Mouse (Mus musculus) intestine, embryonic 15.5 days (tissue): ENCODE data around the gene Tmf1. TPM values are rescaled to one million over a fixed set of nuclear protein-coding genes. Genes with fewer than 3 reads are reported as not detected.

Source experiments
- ATAC-seq: fragments of 200-750 bp; cut with Nextera tagmentation; 2 replicates; pipeline ENCODE4 v1.8.0; 2017; ENCODE audit warnings: moderate TSS enrichment, moderate library complexity
- H3K27ac ChIP-seq: fragments of 300-500 bp; sonication (generic); 2 replicates; pipeline ENCODE4 v1.5.1; 2015; ENCODE audit warnings: mild to moderate bottlenecking, inconsistent platforms
- H3K27me3 ChIP-seq: fragments of 300-500 bp; sonication (generic); replicated peaks from 2 replicates; pipeline ENCODE4 v1.6.1; 2015; ENCODE audit warnings: inconsistent platforms
- H3K36me3 ChIP-seq: fragments of 300-500 bp; sonication (generic); 2 replicates; pipeline ENCODE4 v1.6.1; 2015; ENCODE audit warnings: inconsistent platforms
- H3K4me1 ChIP-seq: fragments of 300-500 bp; sonication (generic); replicated peaks from 2 replicates; pipeline ENCODE4 v1.6.1; 2015; ENCODE audit warnings: inconsistent platforms
- H3K4me2 ChIP-seq: fragments of 300-500 bp; sonication (generic); replicated peaks from 2 replicates; pipeline ENCODE4 v1.6.1; 2015; ENCODE audit warnings: mild to moderate bottlenecking, inconsistent platforms
- H3K4me3 ChIP-seq: fragments of 300-500 bp; sonication (generic); replicated peaks from 2 replicates; pipeline ENCODE4 v1.5.1; 2015; ENCODE audit warnings: inconsistent platforms
- H3K9ac ChIP-seq: fragments of 300-500 bp; sonication (generic); 2 replicates; pipeline ENCODE4 v1.6.1; 2015; ENCODE audit warnings: inconsistent platforms
- H3K9me3 ChIP-seq: fragments of 300-500 bp; sonication (generic); 2 replicates; pipeline ENCODE4 v1.6.1; 2016; ENCODE audit warnings: inconsistent platforms
- WGBS: fragments of 180-500 bp; shearing (Covaris S2); methylation state at CpG from one replicate; pipeline ENCODE4 v1.1.7; 2015; 5-methylcytosine and 5-hydroxymethylcytosine counted together
- polyA plus RNA-seq: library from polyadenylated mRNA; unstranded; fragments of >200 nt; fragmentation: Nextera tagmentation; extraction: Ambion mirVana; gene quantifications from 2 replicates; pipeline ENCODE4 v1.2.1, GENCODE M21; 2015

Tmf1 gene
- polyA plus RNA-seq, 1 experiment from 2014 or later, result 37.6 TPM

GRCm38 (mm10) chr6:97175716-97176115 lies 3.2 kb downstream of the Tmf1 start:
- H3K27me3 ChIP-seq, result no peaks in the 10 kb centered on the region
- H3K4me1 ChIP-seq, result 0 out of 2 replicates have a peak, but pooled peaks cover 6% of the 10 kb centered on the region
- H3K27ac ChIP-seq, result no peak overlapping the region
- no peak overlapping the region for H3K9ac ChIP-seq
- peaks cover 9% of the 10 kb centered on the region; the same call in 1 of the 2 replicates for H3K36me3 ChIP-seq
- no peak for ATAC-seq
- 76% methylated on average over 11 of the region's 11 CpGs for WGBS
- H3K9me3 ChIP-seq, result no peaks in the 10 kb centered on the region
- H3K4me3 ChIP-seq, result no peak overlapping the region
- no peak overlapping the region for H3K4me2 ChIP-seq

DNA sequence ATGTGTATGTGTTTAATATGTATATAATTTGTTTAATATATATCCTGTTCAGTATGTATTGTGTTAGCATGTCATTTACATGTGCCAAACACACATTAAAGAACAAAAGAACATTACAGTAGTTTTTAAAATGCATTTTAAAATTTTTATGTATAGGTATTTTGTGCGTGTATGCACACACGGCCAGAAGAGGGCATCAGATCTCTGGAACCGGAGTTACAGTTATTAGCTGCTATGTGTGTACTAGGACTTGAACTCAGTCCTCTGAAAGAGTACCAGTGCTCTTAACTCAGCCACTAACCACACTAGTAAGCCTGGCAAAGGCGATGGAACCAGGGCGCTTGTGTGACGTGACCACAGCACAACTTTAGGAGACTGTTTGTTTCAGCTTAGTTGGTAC lies 28.8 kb downstream of the Tmf1 start:
- H3K27me3 ChIP-seq, result no peaks in the 10 kb centered on the region
- no peak overlapping the region for H3K4me2 ChIP-seq
- no peaks in the 10 kb centered on the region for H3K9me3 ChIP-seq
- WGBS, result 83% methylated on average over 6 of the region's 6 CpGs
- ATAC-seq, result no peak
- H3K36me3 ChIP-seq, result no peaks in the 10 kb centered on the region
- H3K9ac ChIP-seq, result no peak overlapping the region
- peaks cover 18% of the 10 kb centered on the region for H3K4me1 ChIP-seq
- no peak overlapping the region for H3K4me3 ChIP-seq
- no peak overlapping the region for H3K27ac ChIP-seq

DNA sequence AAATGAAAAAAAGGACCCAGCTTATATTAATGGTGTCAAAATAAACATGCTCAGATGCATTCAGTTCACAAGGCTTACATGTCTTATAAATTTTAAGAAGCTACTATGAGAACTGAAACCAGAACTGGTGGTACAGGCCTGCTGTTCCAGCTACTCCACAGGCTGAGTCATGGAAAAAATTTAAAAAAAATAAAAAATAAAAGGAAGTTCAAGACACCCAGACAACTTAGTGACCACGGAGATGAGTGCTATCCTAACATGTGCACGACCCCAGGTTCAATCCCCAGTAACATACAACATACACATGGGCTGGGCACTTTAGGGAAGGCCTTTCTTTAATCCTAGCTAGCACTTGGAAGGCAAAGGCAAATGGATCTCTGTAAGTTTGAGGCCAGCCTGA lies 29.2 kb downstream of the Tmf1 start:
- Histone ChIP-seq H3K4me3 (no peak overlapping the region), H3K4me1 (peaks cover 18% of the 10 kb centered on the region), H3K36me3 (no peaks in the 10 kb centered on the region), H3K9ac (no peak overlapping the region), H3K9me3 (no peaks in the 10 kb centered on the region), H3K27me3 (no peaks in the 10 kb centered on the region), H3K4me2 (0 out of 2 replicates have a peak overlapping the region, but pooled peaks have one; percentile 96), H3K27ac (no peak overlapping the region)
- 78% methylated on average over 2 of the region's 2 CpGs for WGBS
- ATAC-seq, result no peak

DNA sequence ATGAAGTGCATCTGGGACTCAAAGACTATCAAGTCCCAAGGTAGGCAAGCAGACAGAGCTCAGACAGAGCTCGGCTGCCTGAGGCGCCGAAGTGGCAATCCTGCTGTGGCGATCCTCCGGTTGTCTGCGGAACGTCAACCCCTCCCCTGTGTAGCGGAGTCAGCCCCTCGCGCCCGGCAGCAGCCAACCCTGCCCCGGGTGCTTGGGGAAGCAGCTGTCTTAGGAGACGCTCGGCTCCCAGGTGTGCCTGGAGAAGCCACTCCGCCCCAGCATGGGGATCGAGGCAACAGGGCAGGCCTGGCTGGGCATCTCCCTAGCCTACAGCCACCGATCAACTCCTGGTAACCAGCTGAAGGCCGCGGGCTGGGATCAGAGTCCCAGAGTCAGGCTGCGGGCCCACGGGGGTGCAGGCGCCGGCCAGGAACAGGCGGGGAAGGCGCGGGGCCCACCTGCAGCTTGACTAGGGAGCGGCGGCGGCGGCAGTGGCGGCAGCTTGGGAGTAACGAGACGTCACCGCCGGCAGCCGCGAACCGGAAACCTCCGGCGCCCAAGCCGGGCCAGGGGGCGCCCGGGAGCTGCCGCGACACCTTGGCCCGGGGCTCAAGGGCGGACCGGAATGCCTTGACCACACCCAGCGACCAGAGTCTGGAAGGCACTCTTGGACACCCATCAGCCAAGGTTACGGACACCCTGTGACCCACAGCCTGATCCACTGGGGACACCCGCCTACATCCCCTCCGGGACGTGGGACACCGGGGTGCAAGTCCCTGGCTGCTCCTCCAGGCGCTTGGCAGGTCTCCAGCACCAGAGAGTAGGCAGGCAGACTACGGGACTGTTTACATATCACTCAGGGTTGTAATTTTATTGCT lies 30.3 kb downstream of the Tmf1 start, which contains the start of gene Eogt:
Gene Eogt (minus strand): TSS at position 800 of the 869 bp plus-strand sequence.
- H3K36me3 ChIP-seq, result no peaks in the 10 kb centered on the region
- WGBS, result under 1% methylated on average over 56 of the region's 56 CpGs
- no peaks in the 10 kb centered on the region for H3K27me3 ChIP-seq
- H3K4me3 ChIP-seq, result peak within 1 kb of the TSS; percentile 71
- peaks cover 21% of the 10 kb centered on the region for H3K4me1 ChIP-seq
- peak within 1 kb of the TSS; percentile 81 for H3K9ac ChIP-seq
- peak within 1 kb of the TSS; percentile 96 for H3K4me2 ChIP-seq
- peak; percentile 90 for ATAC-seq
- H3K27ac ChIP-seq, result peak within 1 kb of the TSS; percentile 87
- H3K9me3 ChIP-seq, result no peaks in the 10 kb centered on the region

DNA sequence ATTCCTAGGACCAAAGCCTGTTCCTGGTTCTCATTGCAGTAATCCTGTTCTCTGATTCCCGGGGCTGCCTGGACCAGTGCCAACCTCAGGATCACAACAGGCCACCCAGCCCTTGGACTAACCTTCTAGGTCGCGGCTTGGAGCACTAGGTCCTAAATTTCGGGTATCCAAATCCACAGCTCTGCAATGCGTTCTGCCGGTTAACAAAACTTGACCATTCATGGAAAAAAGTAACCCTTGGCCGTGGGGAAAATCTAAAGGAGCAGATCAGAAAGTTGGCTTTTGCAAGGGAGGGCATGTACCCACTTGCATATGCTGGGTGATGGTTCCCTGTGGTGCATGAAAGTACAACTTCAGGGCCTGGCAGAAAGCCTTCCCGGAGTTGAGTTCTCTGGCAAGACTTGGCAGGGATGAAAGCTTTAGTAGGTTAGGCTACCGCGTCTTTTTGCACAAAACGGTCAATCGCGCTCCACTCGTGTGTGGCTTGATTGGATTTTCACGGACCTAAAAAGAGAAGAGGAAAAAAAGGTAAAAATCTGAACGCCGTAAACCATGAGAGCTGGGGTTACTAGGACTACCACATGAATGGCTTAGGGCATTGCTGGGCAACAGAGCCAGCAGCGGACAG lies 31.1 kb downstream of the Tmf1 start:
- WGBS, result 22% methylated on average over 18 of the region's 18 CpGs
- ATAC-seq, result no peak

DNA sequence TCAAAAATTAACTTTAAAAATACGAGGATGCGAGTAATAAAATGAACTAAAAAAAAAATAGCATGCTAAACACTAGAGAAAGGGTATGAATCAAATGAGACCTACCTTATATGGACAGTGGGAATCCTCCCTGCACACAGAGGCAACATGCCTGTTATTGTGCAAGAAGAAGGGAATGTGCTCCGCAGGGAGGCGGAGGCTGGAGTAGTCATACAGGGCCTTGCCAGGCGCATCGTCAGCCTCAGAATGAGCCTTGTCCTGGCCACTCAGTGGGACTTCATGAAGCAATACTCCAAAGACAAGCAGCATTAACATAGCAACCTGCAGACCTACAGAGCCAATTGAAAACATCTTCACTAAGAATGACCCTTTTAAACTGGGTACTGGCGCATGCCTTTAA lies 33.8 kb downstream of the Tmf1 start:
- H3K4me2 ChIP-seq, result no peak overlapping the region
- H3K27ac ChIP-seq, result 0 out of 2 replicates have a peak overlapping the region, but pooled peaks have one; percentile 0
- no peak overlapping the region for H3K9ac ChIP-seq

More for the DNA sequence above, 31.1 kb downstream of the Tmf1 start:
- H3K9me3 ChIP-seq, result no peaks in the 10 kb centered on the region
- H3K4me2 ChIP-seq, result peak overlapping the region; percentile 96
- no peaks in the 10 kb centered on the region for H3K36me3 ChIP-seq
- H3K27me3 ChIP-seq, result no peaks in the 10 kb centered on the region
- peak overlapping the region; percentile 71 for H3K4me3 ChIP-seq
- H3K27ac ChIP-seq, result peak overlapping the region; percentile 87
- peaks cover 21% of the 10 kb centered on the region for H3K4me1 ChIP-seq
- H3K9ac ChIP-seq, result peak overlapping the region; percentile 81

DNA sequence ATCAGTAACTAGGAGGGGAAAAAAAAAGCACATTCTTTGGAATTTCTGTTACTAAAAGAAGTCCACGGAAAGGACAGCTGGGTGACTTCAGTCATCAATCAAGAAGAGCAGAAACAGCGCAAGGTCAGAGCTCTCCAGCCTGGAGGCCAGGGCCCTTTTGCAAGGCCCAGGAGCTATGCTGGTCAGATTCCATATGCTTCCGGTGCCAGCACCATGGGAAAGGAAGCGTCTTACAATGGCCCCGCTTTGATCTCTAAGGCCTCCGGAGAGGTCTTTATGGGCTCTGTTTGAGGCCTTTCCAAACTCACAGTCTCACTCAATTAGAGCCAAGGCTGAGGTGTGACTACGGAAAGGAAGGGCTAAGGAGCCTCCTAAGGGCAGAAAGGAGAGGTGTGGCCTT lies 34.6 kb downstream of the Tmf1 start:
- WGBS, result 23% methylated on average over 7 of the region's 7 CpGs
- H3K4me2 ChIP-seq, result no peak overlapping the region
- no peak overlapping the region for H3K4me3 ChIP-seq
- no peaks in the 10 kb centered on the region for H3K9me3 ChIP-seq
- no peaks in the 10 kb centered on the region for H3K27me3 ChIP-seq
- H3K4me1 ChIP-seq, result peaks cover 20% of the 10 kb centered on the region
- no peak overlapping the region for H3K9ac ChIP-seq
- no peak overlapping the region for H3K27ac ChIP-seq
- H3K36me3 ChIP-seq, result no peaks in the 10 kb centered on the region
- no peak for ATAC-seq

More for the DNA sequence above, 33.8 kb downstream of the Tmf1 start:
- Histone ChIP-seq H3K36me3 (no peaks in the 10 kb centered on the region), H3K4me1 (peaks cover 21% of the 10 kb centered on the region), H3K9me3 (no peaks in the 10 kb centered on the region), H3K4me3 (no peak overlapping the region), H3K27me3 (no peaks in the 10 kb centered on the region)
- no peak for ATAC-seq
- WGBS, result 89% methylated on average over 7 of the region's 7 CpGs

DNA sequence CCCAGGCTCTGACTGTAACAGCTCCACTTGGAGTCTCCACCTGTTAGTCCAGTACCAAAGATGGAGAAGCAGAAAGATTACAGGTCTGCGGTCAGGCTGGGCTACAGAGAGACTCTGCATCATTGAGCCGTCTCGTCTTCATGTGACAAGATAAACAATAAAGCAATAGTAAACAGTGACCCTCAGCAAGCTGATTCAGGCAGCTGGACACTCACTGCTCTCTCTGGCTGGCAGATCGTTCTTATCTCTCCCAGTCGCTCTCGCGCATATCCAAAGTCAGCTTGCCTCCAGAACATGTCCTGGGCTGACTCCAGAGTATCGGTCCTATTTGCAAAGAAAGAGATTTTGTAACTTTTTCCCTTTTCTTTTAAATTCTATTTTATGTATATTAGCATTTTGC lies 36.3 kb downstream of the Tmf1 start:
- no peak overlapping the region for H3K9ac ChIP-seq
- H3K4me2 ChIP-seq, result no peak overlapping the region
- no peak overlapping the region for H3K4me3 ChIP-seq
- H3K27ac ChIP-seq, result no peak overlapping the region
- 66% methylated on average over 8 of the region's 8 CpGs for WGBS
- no peak for ATAC-seq
- no peaks in the 10 kb centered on the region for H3K36me3 ChIP-seq
- no peaks in the 10 kb centered on the region for H3K9me3 ChIP-seq
- H3K4me1 ChIP-seq, result peaks cover 8% of the 10 kb centered on the region; the same call in 1 of the 2 replicates
- H3K27me3 ChIP-seq, result no peaks in the 10 kb centered on the region

DNA sequence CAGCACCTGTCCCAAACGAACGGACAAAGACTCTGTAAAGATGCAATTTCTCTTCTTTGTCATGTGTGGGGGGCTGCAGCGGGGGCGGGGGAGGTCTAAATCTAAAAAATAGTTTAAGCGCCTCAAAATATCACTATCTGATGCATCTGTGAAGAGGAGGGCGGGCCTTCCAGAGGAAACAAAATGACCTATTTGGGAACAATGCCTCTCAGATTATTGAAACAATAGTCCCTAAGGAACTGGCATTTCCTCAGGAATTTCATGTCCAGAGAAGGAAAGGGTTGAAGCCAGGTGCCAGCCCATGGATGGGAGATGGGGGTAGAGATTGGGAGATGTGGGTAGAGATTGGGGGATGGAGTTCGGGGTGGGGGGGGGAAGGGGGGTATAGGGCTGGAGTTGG lies 37.1 kb downstream of the Tmf1 start:
- Histone ChIP-seq H3K4me3 (no peak overlapping the region), H3K27ac (no peak overlapping the region), H3K4me1 (0 out of 2 replicates have a peak, but pooled peaks cover 4% of the 10 kb centered on the region), H3K9me3 (no peaks in the 10 kb centered on the region), H3K36me3 (no peaks in the 10 kb centered on the region), H3K4me2 (no peak overlapping the region), H3K27me3 (no peaks in the 10 kb centered on the region), H3K9ac (no peak overlapping the region)
- WGBS, result 74% methylated on average over 7 of the region's 7 CpGs
- ATAC-seq, result no peak

DNA sequence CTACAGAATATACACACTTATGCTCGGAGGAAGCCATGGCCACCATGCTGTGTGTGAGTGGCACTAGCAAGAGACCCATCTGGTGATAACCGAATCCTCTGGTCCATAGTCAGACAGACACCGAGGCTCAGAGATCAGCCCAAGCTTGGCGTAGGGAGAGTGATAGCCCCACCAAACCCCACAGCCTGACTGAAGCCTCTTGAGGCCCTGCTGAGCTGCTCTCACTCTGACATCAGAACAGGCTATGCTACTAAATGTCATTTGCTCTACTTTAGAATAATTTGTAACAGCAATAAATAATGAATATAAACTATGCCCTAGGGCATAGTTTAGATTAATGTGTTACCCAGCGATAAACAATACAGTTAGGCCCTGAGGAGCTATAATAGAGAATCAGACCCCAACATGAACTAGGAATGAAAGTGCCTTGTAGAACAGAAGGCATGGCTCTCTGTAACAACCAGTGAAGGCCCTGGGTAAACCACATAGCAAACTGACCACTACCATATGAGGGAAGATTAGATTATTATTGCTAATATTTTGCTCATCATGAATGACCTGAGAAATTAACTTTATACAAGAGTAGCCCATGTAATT lies 46.1 kb downstream of the Tmf1 start:
- Histone ChIP-seq H3K4me2 (no peak overlapping the region), H3K9ac (no peak overlapping the region), H3K27ac (no peak overlapping the region), H3K4me3 (no peak overlapping the region), H3K4me1 (no peaks in the 10 kb centered on the region), H3K9me3 (no peaks in the 10 kb centered on the region), H3K36me3 (no peaks in the 10 kb centered on the region), H3K27me3 (no peaks in the 10 kb centered on the region)
- ATAC-seq, result no peak
- WGBS, result 79% methylated on average over 5 of the region's 5 CpGs

DNA sequence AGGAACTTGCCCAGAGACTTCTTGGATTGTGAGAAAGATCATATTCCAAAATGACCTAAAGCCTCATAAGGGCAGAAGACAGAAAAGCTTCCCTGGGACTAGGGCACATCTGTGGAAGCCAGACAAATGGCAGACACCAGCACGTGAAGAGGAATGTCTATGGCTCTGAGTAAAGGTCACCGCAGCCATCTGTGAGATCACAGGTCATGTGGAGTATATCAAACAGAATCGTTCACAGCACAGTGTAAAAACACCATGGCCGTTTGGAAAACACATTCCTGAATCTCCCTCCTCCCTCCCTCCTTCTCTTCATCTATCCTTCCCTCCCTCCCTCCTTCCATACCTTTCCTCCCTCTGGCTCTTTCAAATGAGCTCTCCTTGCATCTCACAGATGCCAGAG lies 47.1 kb downstream of the Tmf1 start:
- ATAC-seq, result no peak
- 33% methylated on average over 4 of the region's 4 CpGs for whole genome bisulfite sequencing

GRCm38 (mm10) chr6:97130979-97131378 lies 47.9 kb downstream of the Tmf1 start:
- Histone ChIP-seq H3K4me2 (no peak overlapping the region), H3K4me1 (no peaks in the 10 kb centered on the region), H3K27ac (no peak overlapping the region), H3K36me3 (no peaks in the 10 kb centered on the region), H3K27me3 (no peaks in the 10 kb centered on the region), H3K9ac (no peak overlapping the region), H3K4me3 (no peak overlapping the region), H3K9me3 (no peaks in the 10 kb centered on the region)
- 78% methylated on average over 5 of the region's 5 CpGs for WGBS
- no peak for ATAC-seq

More for the DNA sequence above, 47.1 kb downstream of the Tmf1 start:
- no peaks in the 10 kb centered on the region for H3K27me3 ChIP-seq
- H3K4me2 ChIP-seq, result no peak overlapping the region
- no peak overlapping the region for H3K27ac ChIP-seq
- H3K36me3 ChIP-seq, result no peaks in the 10 kb centered on the region
- H3K9ac ChIP-seq, result no peak overlapping the region
- H3K4me1 ChIP-seq, result no peaks in the 10 kb centered on the region
- no peaks in the 10 kb centered on the region for H3K9me3 ChIP-seq
- H3K4me3 ChIP-seq, result no peak overlapping the region
